Mouse (Mus musculus) hindbrain, postnatal 0 days (tissue): ENCODE measurements around the gene Tecr. TPM values are rescaled to one million over a fixed set of nuclear protein-coding genes. Genes with fewer than 3 reads are reported as not detected.
A peak's percentile ranks its signal among the peaks of the same experiment; 100 is the strongest.

Experiments
- ATAC-seq: fragments of 200-750 bp; cut with Nextera tagmentation; 2 replicates; pipeline ENCODE4 v1.8.0; 2017; ENCODE audit warnings: mild to moderate bottlenecking, moderate TSS enrichment, moderate library complexity
- DNase-seq: peaks from one replicate; pipeline ENCODE4 v3.0.0-alpha.2; 2015; ENCODE audit warnings: low spot score
- H3K27ac ChIP-seq: fragments of 300-500 bp; sonication (generic); 2 replicates; pipeline ENCODE4 v1.5.1; 2014; ENCODE audit warnings: mild to moderate bottlenecking
- H3K27me3 ChIP-seq: fragments of 300-500 bp; sonication (generic); 2 replicates; pipeline ENCODE4 v1.6.1; 2014; ENCODE audit warnings: low read length, mixed read lengths; ENCODE audit not compliant: insufficient read depth
- H3K36me3 ChIP-seq: fragments of 300-500 bp; sonication (generic); 2 replicates; pipeline ENCODE4 v1.6.1; 2014; ENCODE audit warnings: low read length, mixed read lengths; ENCODE audit not compliant: insufficient read depth
- H3K4me1 ChIP-seq: fragments of 300-500 bp; sonication (generic); 2 replicates; pipeline ENCODE4 v1.6.1; 2014; ENCODE audit warnings: antibody characterized with exemption, low read length, mixed read lengths; ENCODE audit not compliant: insufficient read depth
- H3K4me2 ChIP-seq: fragments of 300-500 bp; sonication (generic); 2 replicates; pipeline ENCODE4 v1.6.1; 2014; ENCODE audit warnings: low read depth, mild to moderate bottlenecking, low read length, moderate library complexity, mixed read lengths
- H3K4me3 ChIP-seq: fragments of 300-500 bp; sonication (generic); 2 replicates; pipeline ENCODE4 v1.5.1; 2014; ENCODE audit warnings: low read length
- H3K9ac ChIP-seq: fragments of 300-500 bp; sonication (generic); replicated peaks from 2 replicates; pipeline ENCODE4 v1.6.1; 2014; ENCODE audit warnings: mild to moderate bottlenecking, low read length, moderate library complexity, mixed read lengths
- H3K9me3 ChIP-seq: fragments of 300-500 bp; sonication (generic); 2 replicates; pipeline ENCODE4 v1.6.1; 2016; ENCODE audit warnings: low read length, mixed read lengths
- CTCF ChIP-seq: IDR thresholded peaks from 2 replicates; pipeline ENCODE4 v1.5.1; 2016; ENCODE audit warnings: antibody characterized with exemption, control low read depth, low read depth
- WGBS: fragments of 180-500 bp; shearing (Covaris S2); extraction: QIAGEN DNeasy Blood & Tissue Kit; methylation state at CpG from one replicate; pipeline ENCODE4 v1.1.7; 2014; 5-methylcytosine and 5-hydroxymethylcytosine counted together
- polyA plus RNA-seq: library from polyadenylated mRNA; unstranded; fragments of >200 nt; fragmentation: Nextera tagmentation; extraction: Ambion mirVana; gene quantifications from 2 replicates; pipeline ENCODE4 v1.2.1, GENCODE M21; 2015
- total RNA-seq: library from RNA; depleted of rRNA; stranded (reverse); fragments of >200 nt; gene quantifications from 2 replicates; pipeline ENCODE4 v1.2.3, GENCODE M21; 2014

The Tecr gene
- total and polyA plus RNA-seq, 2 experiments from 2014 or later, result 1,409 to 1,625 TPM

- Histone ChIP-seq H3K4me1 (no peaks in the 10 kb centered on the region), H3K36me3 (no peaks in the 10 kb centered on the region), H3K4me3 (no peak overlapping the region), H3K27me3 (no peaks in the 10 kb centered on the region), H3K4me2 (no peak overlapping the region), H3K9ac (no peak overlapping the region), H3K9me3 (no peaks in the 10 kb centered on the region), H3K27ac (no peak overlapping the region)
- TF ChIP-seq CTCF, result no peak
- ATAC-seq (no peak), DNase-seq (no peak)
- 88% methylated on average over 9 of the region's 9 CpGs for WGBS
Observed at GRCm38 (mm10) chr8:83619568-83620285, 12.0 kb upstream of the Tecr start.

GRCm38 (mm10) chr8:83618566-83618965 lies 10.8 kb upstream of the Tecr start:
- H3K9ac ChIP-seq, result no peak overlapping the region
- H3K9me3 ChIP-seq, result no peaks in the 10 kb centered on the region
- DNase-seq, result no peak
- TF ChIP-seq CTCF, result no peak
- no peaks in the 10 kb centered on the region for H3K27me3 ChIP-seq
- no peak overlapping the region for H3K27ac ChIP-seq
- H3K4me2 ChIP-seq, result no peak overlapping the region
- no peak overlapping the region for H3K4me3 ChIP-seq
- WGBS, result 90% methylated on average over 2 of the region's 2 CpGs
- H3K4me1 ChIP-seq, result no peaks in the 10 kb centered on the region
- no peaks in the 10 kb centered on the region for H3K36me3 ChIP-seq
- no peak for ATAC-seq

- Histone ChIP-seq H3K27me3 (no peaks in the 10 kb centered on the region), H3K9me3 (no peaks in the 10 kb centered on the region), H3K36me3 (peaks cover 8% of the 10 kb centered on the region; the same call in 1 of the 2 replicates), H3K4me3 (no peak overlapping the region), H3K9ac (no peak overlapping the region), H3K4me2 (no peak overlapping the region), H3K27ac (no peak overlapping the region), H3K4me1 (no peaks in the 10 kb centered on the region)
- DNase-seq (no peak), ATAC-seq (no peak)
- WGBS, result 80% methylated on average over 2 of the region's 2 CpGs
- TF ChIP-seq CTCF, result no peak
Observed at GRCm38 (mm10) chr8:83617111-83617510, 9.3 kb upstream of the Tecr start.

GRCm38 (mm10) chr8:83616625-83617024 lies 8.9 kb upstream of the Tecr start:
- Histone ChIP-seq H3K9me3 (no peaks in the 10 kb centered on the region), H3K36me3 (peaks cover 13% of the 10 kb centered on the region; the same call in 1 of the 2 replicates), H3K27ac (no peak overlapping the region), H3K9ac (no peak overlapping the region), H3K27me3 (no peaks in the 10 kb centered on the region), H3K4me3 (no peak overlapping the region), H3K4me1 (no peaks in the 10 kb centered on the region), H3K4me2 (no peak overlapping the region)
- no peak for ATAC-seq
- TF ChIP-seq CTCF, result no peak
- no peak for DNase-seq

GRCm38 (mm10) chr8:83613695-83614094 lies 5.9 kb upstream of the Tecr start:
- H3K36me3 ChIP-seq, result peaks cover 31% of the 10 kb centered on the region
- no peak overlapping the region for H3K4me3 ChIP-seq
- peaks cover 9% of the 10 kb centered on the region for H3K4me1 ChIP-seq
- WGBS, result 96% methylated on average over 4 of the region's 4 CpGs
- no peak overlapping the region for H3K4me2 ChIP-seq
- H3K9ac ChIP-seq, result no peak overlapping the region
- no peak for TF ChIP-seq CTCF
- H3K27me3 ChIP-seq, result no peaks in the 10 kb centered on the region
- H3K27ac ChIP-seq, result no peak overlapping the region
- no peak for ATAC-seq
- no peaks in the 10 kb centered on the region for H3K9me3 ChIP-seq
- no peak for DNase-seq

GRCm38 (mm10) chr8:83611921-83612320 lies 4.2 kb upstream of the Tecr start:
- Histone ChIP-seq H3K4me2 (no peak overlapping the region), H3K9me3 (no peaks in the 10 kb centered on the region)

GRCm38 (mm10) chr8:83609547-83610180 lies 1.9 kb upstream of the Tecr start:
- Histone ChIP-seq H3K4me3 (peak overlapping the region; percentile 82), H3K27ac (no peak overlapping the region), H3K4me1 (peaks cover 16% of the 10 kb centered on the region), H3K9ac (no peak overlapping the region), H3K9me3 (no peaks in the 10 kb centered on the region), H3K27me3 (no peaks in the 10 kb centered on the region), H3K36me3 (peaks cover 31% of the 10 kb centered on the region), H3K4me2 (peak overlapping the region; percentile 80)
- DNase-seq (no peak), ATAC-seq (no peak)
- TF ChIP-seq CTCF, result no peak
- 94% methylated on average over 10 of the region's 10 CpGs for WGBS

More at GRCm38 (mm10) chr8:83611921-83612320, 4.2 kb upstream of the Tecr start:
- H3K4me1 ChIP-seq, result peaks cover 14% of the 10 kb centered on the region
- DNase-seq (no peak), ATAC-seq (no peak)
- peaks cover 31% of the 10 kb centered on the region for H3K36me3 ChIP-seq
- H3K27me3 ChIP-seq, result no peaks in the 10 kb centered on the region
- no peak for TF ChIP-seq CTCF
- H3K4me3 ChIP-seq, result no peak overlapping the region
- no peak overlapping the region for H3K9ac ChIP-seq
- no peak overlapping the region for H3K27ac ChIP-seq
- WGBS, result 96% methylated on average over 4 of the region's 4 CpGs
